Mouse (Mus musculus): Measurements from ENCODE around the gene Dusp1.

DNA sequence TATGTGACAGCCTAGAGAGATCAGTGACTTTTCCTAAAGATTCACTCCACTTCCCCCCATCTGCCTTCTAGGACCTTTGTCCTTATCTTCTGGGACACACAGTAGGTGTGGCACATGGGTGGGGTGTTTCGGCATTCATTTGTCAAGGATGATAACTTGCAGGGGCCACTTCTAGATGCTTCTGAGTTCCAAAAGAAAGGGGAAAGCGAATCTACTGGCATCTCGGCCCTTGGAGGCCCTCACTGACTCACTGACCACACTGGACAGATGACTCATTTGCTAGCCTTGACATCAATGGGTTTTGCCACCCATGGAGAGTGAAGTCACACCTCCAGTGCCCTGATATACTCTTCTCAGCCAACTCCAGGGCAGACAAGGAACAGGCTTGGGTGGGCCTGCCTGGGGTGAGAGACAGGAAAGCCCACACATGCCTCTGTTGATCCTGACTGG lies 47.3 kb downstream of the Dusp1 start:
- TF ChIP-seq CTCF (IDR thresholded peaks at IDR 0.05; ENCODE audit: control insufficient read depth, insufficient read depth, insufficient replicate concordance, low read depth, low read length) (no peak), POLR2A (IDR thresholded peaks at IDR 0.05; ENCODE audit: control insufficient read depth, low read depth, low read length) (no peak)
